Mouse (Mus musculus) myocyte (in vitro differentiated cells): ENCODE measurements at regions not wholly inside any gene's neighbourhood (a gene's known extent, or its start where the extent isn't known, plus 50 kb on each side); places are given as distances from the start of the nearest gene placed in this dataset.

Experiments used
- MAX ChIP-seq: IDR thresholded peaks from one replicate; pipeline ENCODE4 v1.6.1; 2011; ENCODE audit warnings: low read depth, mild to moderate bottlenecking, control low read depth
- MYOD1 ChIP-seq, 3 experiments: IDR thresholded peaks; one replicate each; pipeline ENCODE4 v1.6.1; 2011; ENCODE audit warnings: control low read depth in 2 of 3, low read depth in 2 of 3, mild to moderate bottlenecking in 2 of 3, moderate library complexity in 1 of 3; ENCODE audit not compliant: insufficient read length in 2 of 3, control insufficient read depth in 1 of 3
- MYOG ChIP-seq, 3 experiments: IDR thresholded peaks; one replicate each; pipeline ENCODE4 v1.6.1; 2011; ENCODE audit warnings: control low read depth in 2 of 3, low read depth in 2 of 3, mild to moderate bottlenecking in 2 of 3; ENCODE audit not compliant: insufficient read length in 2 of 3, control insufficient read depth in 1 of 3, insufficient read depth in 1 of 3
- POLR2A ChIP-seq: IDR thresholded peaks from one replicate; pipeline ENCODE4 v1.6.1; 2011; ENCODE audit warnings: low read depth, mild to moderate bottlenecking, control low read depth, moderate library complexity; ENCODE audit not compliant: insufficient read length
- POLR2AphosphoS2 ChIP-seq: IDR thresholded peaks from one replicate; pipeline ENCODE4 v1.6.1; 2011; ENCODE audit warnings: low read depth, control low read depth; ENCODE audit not compliant: insufficient read length
- REST ChIP-seq: IDR thresholded peaks from one replicate; pipeline ENCODE4 v1.6.1; 2011; ENCODE audit warnings: mild to moderate bottlenecking, control low read depth, moderate library complexity; ENCODE audit not compliant: insufficient read depth, insufficient read length
- SRF ChIP-seq: IDR thresholded peaks from one replicate; pipeline ENCODE4 v1.6.1; 2011; ENCODE audit warnings: low read depth; ENCODE audit not compliant: control insufficient read depth, insufficient read length
- USF1 ChIP-seq: IDR thresholded peaks from one replicate; pipeline ENCODE4 v1.6.1; 2011; ENCODE audit warnings: low read depth, mild to moderate bottlenecking, control low read depth, moderate library complexity

DNA sequence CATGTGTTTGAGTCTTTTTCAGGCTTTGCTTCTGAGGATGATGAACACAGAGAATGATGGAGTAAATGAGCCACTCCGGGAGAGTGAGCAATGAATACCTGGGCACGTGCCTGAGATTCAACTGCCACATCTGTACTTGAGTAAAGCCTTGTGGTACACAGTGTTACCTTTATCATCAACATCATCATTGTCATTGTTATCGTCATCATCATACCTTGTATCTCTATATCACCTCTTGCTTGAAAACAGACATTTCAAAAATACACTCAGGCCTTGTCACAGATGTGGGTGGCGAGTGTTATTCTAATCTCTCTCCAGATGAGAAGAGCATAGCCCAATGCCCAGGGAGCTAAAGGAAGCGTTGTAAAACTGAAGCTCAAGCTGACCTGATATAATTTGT, 158.4 kb downstream of the Ifng start:
- no peak for TF ChIP-seq MYOG (IDR thresholded peaks at IDR 0.05; ENCODE audit: control insufficient read depth in 1 of 3, insufficient read depth in 1 of 3, insufficient read length in 2 of 3, low read depth in 2 of 3)
- TF ChIP-seq POLR2A: no peak
- TF ChIP-seq MYOD1 (IDR thresholded peaks at IDR 0.05; ENCODE audit: control insufficient read depth in 1 of 3, insufficient read length in 2 of 3, low read depth in 2 of 3): no peak
- TF ChIP-seq REST: no peak
- no peak for TF ChIP-seq SRF
- TF ChIP-seq USF1: no peak
- TF ChIP-seq MAX: no peak
- no peak for TF ChIP-seq POLR2AphosphoS2
